Mouse (Mus musculus) cortical plate, adult 2 months (tissue): ENCODE measurements around the gene St3gal3.

Experiments
- CTCF ChIP-seq: fragments of 200-500 bp; IDR thresholded peaks from 2 replicates; pipeline ENCODE4 v1.5.1; 2011; ENCODE audit warnings: mild to moderate bottlenecking, control low read depth, low read length; ENCODE audit not compliant: insufficient read depth; ENCODE audit errors: extremely low read depth
- POLR2A ChIP-seq: fragments of 200-500 bp; IDR thresholded peaks from 2 replicates; pipeline ENCODE4 v1.6.1; 2011; ENCODE audit warnings: mild to moderate bottlenecking, low read length, control low read depth; ENCODE audit not compliant: insufficient read depth; ENCODE audit errors: extremely low read depth

GRCm38 (mm10) chr4:118178952-118179466, 44.3 kb upstream of the St3gal3 start:
- TF ChIP-seq POLR2A (no peak), CTCF (no peak)
